Comparison of ENCODE assay signal across 8 mouse cellular contexts in genomic region chr10:58383761-58384160, GRCm38 (mm10).
DNase-seq lines count a peak whose midpoint lies in the region; ATAC-seq lines count a peak whose summit lies in the region.

No protein-coding gene starts in this region.

- no peaks in the 10 kb centered on the region for H3K9me3 ChIP-seq in heart, embryonic 10.5 days
- H3K9me3 ChIP-seq in lung, embryonic 16.5 days (ENCODE audit: control insufficient read depth, low read length), result no peaks in the 10 kb centered on the region
- H3K9me3 ChIP-seq in forebrain, embryonic 14.5 days (replicated peaks; ENCODE audit: control insufficient read depth, low read length), result no peaks in the 10 kb centered on the region
- H3K9me3 ChIP-seq in stomach, embryonic 15.5 days, result no peaks in the 10 kb centered on the region

- H3K27ac ChIP-seq in heart, embryonic 10.5 days, result peak overlapping the region; percentile 87
- peak overlapping the region; percentile 81 for H3K27ac ChIP-seq in lung, embryonic 16.5 days (ENCODE audit: low read length)
- peak overlapping the region; percentile 52; the same call in 1 of the 2 replicates for H3K27ac ChIP-seq in forebrain, embryonic 14.5 days (ENCODE audit: low read depth, low read length)
- peak overlapping the region; percentile 68; the same call in 1 of the 2 replicates for H3K27ac ChIP-seq in stomach, embryonic 15.5 days

- no peaks in the 10 kb centered on the region for H3K36me3 ChIP-seq in heart, embryonic 10.5 days
- no peaks in the 10 kb centered on the region for H3K36me3 ChIP-seq in lung, embryonic 16.5 days (ENCODE audit: control insufficient read depth, insufficient read depth, low read length)
- H3K36me3 ChIP-seq in forebrain, embryonic 14.5 days (ENCODE audit: control insufficient read depth, insufficient read depth, low read length), result no peaks in the 10 kb centered on the region
- H3K36me3 ChIP-seq in stomach, embryonic 15.5 days, result no peaks in the 10 kb centered on the region

- WGBS in heart, embryonic 10.5 days, result 55% methylated on average over 2 of the region's 2 CpGs
- WGBS in lung, embryonic 16.5 days, result 77% methylated on average over 2 of the region's 2 CpGs
- 65% methylated on average over 2 of the region's 2 CpGs for WGBS in forebrain, embryonic 14.5 days
- 68% methylated on average over 2 of the region's 2 CpGs for WGBS in stomach, embryonic 15.5 days

- H3K9ac ChIP-seq in lung, embryonic 16.5 days (ENCODE audit: low read length), result no peak overlapping the region
- no peak overlapping the region for H3K9ac ChIP-seq in forebrain, embryonic 14.5 days (ENCODE audit: low read length)
- H3K9ac ChIP-seq in stomach, embryonic 15.5 days, result no peak overlapping the region

- DNase-seq in heart, embryonic 10.5 days (ENCODE audit: low spot score), result no peak
- no peak for DNase-seq in heart, postnatal 4 days
- no peak for DNase-seq in lung, postnatal 10 days
- no peak for DNase-seq in forebrain, embryonic 14.5 days (ENCODE audit: low spot score)
- DNase-seq in adrenal gland, adult 8-10 months, result no peak
- DNase-seq in frontal cortex, postnatal 10 days (ENCODE audit: low spot score in 2 of 2), result no peak

- no peak for ATAC-seq in lung, embryonic 16.5 days (ENCODE audit: low read depth)
- no peak for ATAC-seq in forebrain, embryonic 14.5 days
- ATAC-seq in stomach, embryonic 15.5 days (ENCODE audit: insufficient read depth, low FRiP score, low read depth), result no peak

- H3K4me3 ChIP-seq in heart, embryonic 10.5 days, result no peak overlapping the region; the same call in 1 of the 2 replicates
- no peak overlapping the region for H3K4me3 ChIP-seq in lung, embryonic 16.5 days (ENCODE audit: low read length)
- no peak overlapping the region for H3K4me3 ChIP-seq in forebrain, embryonic 14.5 days (ENCODE audit: low read depth, low read length)
- no peak overlapping the region for H3K4me3 ChIP-seq in stomach, embryonic 15.5 days (replicated peaks)

- no peaks in the 10 kb centered on the region for H3K27me3 ChIP-seq in heart, embryonic 10.5 days (ENCODE audit: insufficient read depth, poor library complexity, severe bottlenecking)
- no peaks in the 10 kb centered on the region for H3K27me3 ChIP-seq in lung, embryonic 16.5 days (ENCODE audit: control insufficient read depth, insufficient read depth, low read depth, low read length)
- no peaks in the 10 kb centered on the region for H3K27me3 ChIP-seq in forebrain, embryonic 14.5 days (replicated peaks; ENCODE audit: control insufficient read depth, insufficient read depth, low read length)
- H3K27me3 ChIP-seq in stomach, embryonic 15.5 days (replicated peaks), result no peaks in the 10 kb centered on the region

- peaks cover 39% of the 10 kb centered on the region for H3K4me1 ChIP-seq in heart, embryonic 10.5 days
- peaks cover 34% of the 10 kb centered on the region for H3K4me1 ChIP-seq in lung, embryonic 16.5 days (replicated peaks; ENCODE audit: control insufficient read depth, insufficient read depth, low read length)
- peaks cover 31% of the 10 kb centered on the region for H3K4me1 ChIP-seq in forebrain, embryonic 14.5 days (ENCODE audit: control insufficient read depth, insufficient read depth, low read length)
- H3K4me1 ChIP-seq in stomach, embryonic 15.5 days, result peaks cover 8% of the 10 kb centered on the region; the same call in 1 of the 2 replicates

- no peak overlapping the region for H3K4me2 ChIP-seq in lung, embryonic 16.5 days (ENCODE audit: low read depth, low read length)
- no peak overlapping the region for H3K4me2 ChIP-seq in forebrain, embryonic 14.5 days (ENCODE audit: low read length)
- H3K4me2 ChIP-seq in stomach, embryonic 15.5 days, result no peak overlapping the region
